Mouse (Mus musculus): Measurements from ENCODE around the gene Akap8.

Gene Akap8

GRCm38 (mm10) chr17:32283771-32284221 is 37.2 kb downstream of the Akap8 start:
- DNase-seq (ENCODE audit: low read depth) = peak; percentile 38

DNA sequence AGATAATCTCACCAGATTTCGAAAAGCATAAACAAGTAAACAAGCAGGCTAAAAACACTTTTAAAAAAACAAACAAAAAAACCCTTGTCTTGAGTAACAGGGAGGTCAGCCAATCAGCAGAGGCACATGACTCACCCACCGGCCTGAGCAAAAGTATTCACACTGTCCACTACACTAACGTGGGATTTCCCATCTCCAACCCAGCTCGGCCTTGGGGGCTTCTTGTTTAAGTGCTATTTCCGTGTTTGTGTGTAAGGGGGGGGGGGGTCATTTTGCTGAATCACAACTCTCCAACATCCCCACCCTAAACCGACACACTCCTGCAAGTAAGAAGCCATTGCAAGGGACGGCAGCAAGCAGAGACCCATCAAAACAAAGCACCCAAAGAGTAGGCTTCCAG is 37.7 kb downstream of the Akap8 start:
- DNase-seq (ENCODE audit: low read depth) = no peak

DNA sequence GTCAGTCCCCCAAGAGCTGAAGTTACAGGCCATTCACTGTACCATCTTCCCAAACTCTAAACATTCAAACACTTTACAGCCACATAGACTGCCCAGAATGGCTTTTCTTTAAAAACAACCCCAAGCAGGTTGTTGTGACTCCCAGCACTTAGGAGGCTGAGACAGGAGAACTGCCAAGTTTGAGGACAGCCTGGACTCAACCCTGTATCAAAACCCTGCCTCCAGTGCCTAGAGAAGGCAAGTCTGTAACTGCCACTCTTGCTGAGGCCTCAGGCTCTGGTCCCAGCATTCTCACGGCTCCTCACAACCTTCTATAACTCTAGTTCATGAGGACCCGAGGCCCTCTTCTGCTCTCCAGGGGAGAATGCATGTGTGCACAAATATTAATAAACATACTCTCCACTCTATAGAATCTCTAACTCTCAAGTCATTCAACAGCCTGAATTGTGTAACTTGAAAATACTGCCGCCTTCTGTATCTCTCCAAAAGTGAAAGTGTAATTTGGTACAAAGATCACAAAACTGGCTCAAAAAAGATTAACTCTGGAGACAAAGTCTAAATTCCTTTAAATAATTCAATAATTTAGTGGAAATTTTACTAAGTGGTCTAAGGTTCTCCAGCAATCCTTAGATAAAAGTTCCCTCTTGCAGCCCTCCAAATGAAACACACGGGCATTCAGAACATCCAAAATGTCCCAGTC is 39.3 kb downstream of the Akap8 start:
- no peak for DNase-seq (ENCODE audit: low read depth)

DNA sequence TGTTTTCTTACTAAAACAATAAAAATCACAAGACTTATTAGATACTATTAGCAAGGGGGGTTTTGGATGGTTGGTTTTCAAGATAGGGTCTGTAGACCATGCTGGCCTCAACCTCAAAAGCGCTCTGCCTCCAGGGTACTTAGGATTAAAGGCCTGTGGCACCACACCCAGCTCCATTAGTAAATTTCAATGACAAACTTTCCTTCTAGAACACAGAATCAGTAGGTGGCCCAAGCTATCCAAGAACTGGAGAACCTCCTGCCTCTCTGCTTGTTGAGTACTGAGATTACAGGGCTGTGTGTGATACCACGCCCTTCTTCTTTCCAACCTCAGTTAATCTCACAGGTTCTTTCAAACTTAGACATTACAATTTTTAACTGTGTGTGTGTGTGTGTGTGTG is 39.9 kb downstream of the Akap8 start:
- DNase-seq (ENCODE audit: low read depth) = no peak

GRCm38 (mm10) chr17:32280575-32280974 is 40.5 kb downstream of the Akap8 start:
- DNase-seq (ENCODE audit: low read depth) = no peak

- DNase-seq (ENCODE audit: low read depth) = no peak
Observed at GRCm38 (mm10) chr17:32277201-32277600, 43.8 kb downstream of the Akap8 start.

GRCm38 (mm10) chr17:32275568-32275967 is 45.5 kb downstream of the Akap8 start:
- no peak for DNase-seq (ENCODE audit: low read depth)

GRCm38 (mm10) chr17:32269151-32269550 is 51.9 kb downstream of the Akap8 start:
- DNase-seq (ENCODE audit: low read depth) = no peak

DNA sequence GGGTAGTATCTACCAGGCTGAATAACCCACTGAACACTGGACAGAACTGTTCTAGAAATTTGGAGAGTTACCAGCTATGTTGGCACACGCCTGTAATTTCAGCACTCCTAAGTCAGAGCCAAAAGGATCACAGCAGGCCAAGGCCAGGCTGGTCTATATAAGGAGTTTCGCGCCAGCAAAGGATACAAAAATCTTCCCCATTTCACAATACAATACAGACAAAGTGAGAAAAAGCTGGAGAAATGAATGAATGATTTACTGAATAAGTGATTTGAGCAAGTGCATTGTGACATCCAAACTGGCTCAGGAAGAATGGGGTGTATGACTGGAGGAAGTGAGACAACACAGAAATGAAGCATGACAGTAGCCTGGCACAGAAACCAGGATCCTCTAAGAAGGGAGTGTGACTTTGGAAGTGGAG is 52.5 kb downstream of the Akap8 start:
- DNase-seq (ENCODE audit: low read depth) = no peak

- no peak for DNase-seq (ENCODE audit: low read depth)
Observed at GRCm38 (mm10) chr17:32268096-32268495, 52.9 kb downstream of the Akap8 start.

DNA sequence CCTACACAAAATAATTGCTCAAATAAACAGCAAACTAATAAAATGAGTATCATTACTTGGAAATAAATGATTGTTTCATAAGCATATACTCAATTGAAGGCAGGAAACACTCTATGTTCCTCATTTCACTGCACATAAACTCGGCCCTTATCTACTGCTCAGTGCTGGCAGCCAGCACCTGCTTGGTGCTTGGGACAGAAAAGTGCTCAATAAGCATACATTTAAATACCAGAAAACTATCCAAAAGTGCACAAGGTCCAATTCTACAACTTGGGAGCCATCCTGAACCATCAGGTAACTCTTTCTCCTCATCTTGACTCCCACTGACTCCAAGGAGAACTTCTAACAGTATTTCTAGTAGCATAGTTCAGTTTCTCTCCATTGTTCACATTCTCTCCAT is 53.4 kb downstream of the Akap8 start:
- DNase-seq (ENCODE audit: low read depth) = no peak

DNA sequence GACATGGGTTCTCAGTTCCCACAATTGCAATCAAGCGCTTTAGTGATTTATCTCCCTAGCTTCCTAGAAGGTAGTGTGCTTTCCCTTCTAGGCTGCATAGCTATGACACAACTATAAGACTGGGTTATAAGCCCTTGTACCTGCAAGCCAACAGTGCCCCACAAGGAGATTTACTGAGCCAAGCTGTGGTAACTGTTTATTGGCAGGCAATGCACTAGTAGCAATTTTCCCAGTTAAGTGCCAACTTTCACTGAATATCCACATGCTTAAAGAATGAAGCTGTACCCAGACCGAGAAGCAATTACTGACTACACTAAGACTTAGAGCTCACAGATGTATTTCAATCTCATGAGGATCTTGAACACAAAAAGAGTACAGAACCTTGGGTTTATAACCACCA is 57.4 kb downstream of the Akap8 start:
- DNase-seq (ENCODE audit: low read depth) = no peak

- no peak for DNase-seq (ENCODE audit: low read depth)
Observed at GRCm38 (mm10) chr17:32262831-32263559, 58.0 kb downstream of the Akap8 start.

GRCm38 (mm10) chr17:32258869-32259268 is 62.2 kb downstream of the Akap8 start:
- no peak for DNase-seq (ENCODE audit: low read depth)

GRCm38 (mm10) chr17:32257944-32258343 is 63.1 kb downstream of the Akap8 start:
- DNase-seq (ENCODE audit: low read depth) = no peak

DNA sequence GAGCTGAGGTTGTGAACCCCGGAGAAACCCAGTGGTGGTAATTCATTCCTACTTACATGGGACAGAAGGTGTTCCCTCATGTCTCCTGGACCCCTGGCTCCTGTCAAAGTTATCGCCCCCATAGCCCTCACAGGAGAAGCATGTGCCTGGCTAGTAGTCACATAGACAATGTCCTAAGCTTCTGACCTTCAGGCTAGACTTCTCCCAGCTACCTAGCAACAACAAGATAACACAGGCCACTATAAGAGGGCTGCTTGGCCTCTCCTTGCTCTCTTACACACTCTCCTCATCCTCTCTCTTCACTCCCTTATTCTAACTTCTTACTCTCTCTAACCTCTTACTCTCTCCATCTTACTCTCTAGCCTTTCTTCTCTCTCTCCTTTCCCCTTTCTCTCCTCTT is 63.6 kb downstream of the Akap8 start:
- no peak for DNase-seq (ENCODE audit: low read depth)

DNA sequence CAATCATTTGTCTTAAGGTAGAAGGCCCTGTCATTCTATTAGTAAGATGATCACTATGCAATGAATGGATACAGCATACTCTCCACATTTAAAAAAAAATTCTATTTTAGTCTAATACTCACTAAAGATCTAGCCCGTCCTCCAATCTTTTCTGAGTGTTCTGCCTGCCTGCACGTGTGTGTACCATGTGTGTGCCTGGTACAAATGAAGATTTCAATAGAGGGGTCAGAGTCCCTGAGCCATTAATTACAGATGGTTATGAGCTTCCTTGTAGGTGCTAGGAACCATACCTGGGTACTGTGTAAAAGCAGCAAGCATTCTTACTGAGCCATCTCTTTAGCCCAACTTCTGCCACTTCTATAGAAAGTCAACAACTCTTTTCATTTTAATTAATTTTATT is 64.1 kb downstream of the Akap8 start:
- DNase-seq (ENCODE audit: low read depth) = no peak

Measured in c-Kit-positive CD71-negative TER-119-negative erythroid progenitor cells, embryonic 14.5 days (primary cell).